Mouse (Mus musculus) ES-Bruce4 (cell line): ENCODE results near the gene Gpatch2.

Source experiments
- CTCF ChIP-seq: IDR thresholded peaks from one replicate; pipeline ENCODE4 v1.8.1; 2011; ENCODE audit warnings: low read depth, low read length
- EP300 ChIP-seq: IDR thresholded peaks from 2 replicates; pipeline ENCODE4 v1.6.1; 2011; ENCODE audit warnings: low read depth, low read length; ENCODE audit not compliant: insufficient read depth

- TF ChIP-seq CTCF (no peak), EP300 (no peak)
Measured at GRCm38 (mm10) chr1:187205506-187205905, 9.8 kb upstream of the Gpatch2 start.
